Mouse (Mus musculus): ENCODE measurements at regions not wholly inside any gene's neighbourhood (a gene's known extent, or its start where the extent isn't known, plus 50 kb on each side); places are given as distances from the start of the nearest gene placed in this dataset.
A peak's percentile ranks its signal among the peaks of the same experiment; 100 is the strongest.

DNA sequence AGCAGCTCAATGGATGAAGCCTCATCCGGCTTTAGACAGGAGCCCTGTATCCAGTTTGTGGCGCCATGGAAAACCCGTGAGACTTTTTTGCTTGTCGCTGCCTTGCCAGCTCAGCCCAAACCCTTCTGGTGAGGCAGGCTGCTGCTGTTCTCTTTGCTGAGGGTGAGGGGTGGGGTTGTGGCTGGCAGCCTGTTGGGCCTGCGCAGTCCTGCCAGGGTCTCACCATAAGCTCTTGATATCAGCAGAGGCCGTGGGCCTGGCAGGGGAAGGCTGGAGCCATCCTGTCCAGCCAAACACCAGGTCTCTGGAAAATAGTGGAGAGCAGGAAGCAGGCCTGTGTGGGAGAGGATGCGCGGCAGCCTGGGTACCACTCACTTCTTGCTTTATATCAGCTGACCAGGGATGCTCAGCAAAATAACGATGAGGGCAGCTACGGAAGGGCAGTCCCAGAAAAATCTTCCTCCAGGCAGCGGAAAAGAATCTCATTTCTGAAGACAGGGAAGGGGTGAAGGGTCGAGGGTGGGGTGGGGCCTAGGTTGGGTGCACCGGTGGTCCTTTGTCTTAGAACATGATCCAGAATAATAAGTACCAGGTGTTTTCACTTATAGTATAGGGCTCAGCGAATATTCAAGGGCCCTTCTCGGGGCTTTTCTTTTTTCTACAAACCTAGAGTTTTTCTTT lies 73.4 kb upstream of the Medag start:
- no peak for DNase-seq
- intact Hi-C loops (cut with DNase I), result loop anchor here (5.0 kb wide), 2 partner anchors 276 to 531 kb away; no protein-coding TSS in a partner anchor
- Histone ChIP-seq H3K27ac (no peak overlapping the region; the same call in 1 of the 2 replicates), H3K4me3 (no peak overlapping the region)
- TF ChIP-seq CTCF (IDR thresholded peaks at IDR 0.05), result no peak

DNA sequence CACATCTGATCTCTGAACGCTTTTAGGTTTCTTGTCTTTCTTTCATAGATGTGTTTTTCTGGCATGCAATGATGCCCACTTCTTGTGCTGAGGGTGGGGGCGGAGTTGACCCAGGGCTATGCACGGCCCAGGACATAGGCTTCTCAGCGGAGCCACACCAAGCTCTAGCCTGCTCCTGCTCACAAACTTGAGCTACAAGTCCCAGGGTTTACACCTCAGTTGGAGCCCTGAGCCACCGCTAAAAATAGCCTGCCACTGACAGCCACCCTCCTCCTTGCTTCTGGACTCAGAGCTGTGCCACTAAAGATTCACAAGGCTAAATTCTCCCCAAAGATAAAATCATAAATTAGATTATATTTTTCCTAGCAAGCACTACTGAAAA lies 72.9 kb upstream of the Medag start:
- intact Hi-C loops (cut with DNase I), result loop anchor here (5.0 kb wide), 2 partner anchors 276 to 531 kb away; no protein-coding TSS in a partner anchor
- TF ChIP-seq CTCF (IDR thresholded peaks at IDR 0.05), result no peak
- DNase-seq, result peak; percentile 52
- H3K4me3 ChIP-seq, result no peak overlapping the region
- no peak overlapping the region; the same call in 1 of the 2 replicates for H3K27ac ChIP-seq

DNA sequence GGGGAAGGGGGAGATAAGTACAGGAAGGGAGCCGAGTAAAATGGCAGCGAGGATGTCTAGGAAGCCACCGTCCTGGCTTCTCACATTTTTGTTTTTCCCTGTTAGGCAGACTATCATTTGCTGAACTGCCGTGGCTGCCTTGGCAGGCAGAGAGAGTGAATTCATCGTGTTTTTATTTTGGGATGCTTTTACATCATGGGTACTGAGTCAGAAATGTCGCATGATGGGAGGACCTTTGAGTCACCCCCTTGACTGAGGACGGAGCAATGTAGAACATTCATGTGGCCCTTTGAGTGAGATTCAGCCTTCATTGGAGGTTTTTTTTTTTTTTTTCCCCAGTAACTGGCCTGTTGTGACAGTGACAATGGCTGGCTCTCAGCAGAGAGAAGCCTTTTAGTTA lies 71.2 kb upstream of the Medag start:
- no peak for TF ChIP-seq CTCF (IDR thresholded peaks at IDR 0.05)
- Histone ChIP-seq H3K4me3 (no peak overlapping the region), H3K27ac (no peak overlapping the region)
- intact Hi-C loops (cut with DNase I), result no loop called here
- no peak for DNase-seq

DNA sequence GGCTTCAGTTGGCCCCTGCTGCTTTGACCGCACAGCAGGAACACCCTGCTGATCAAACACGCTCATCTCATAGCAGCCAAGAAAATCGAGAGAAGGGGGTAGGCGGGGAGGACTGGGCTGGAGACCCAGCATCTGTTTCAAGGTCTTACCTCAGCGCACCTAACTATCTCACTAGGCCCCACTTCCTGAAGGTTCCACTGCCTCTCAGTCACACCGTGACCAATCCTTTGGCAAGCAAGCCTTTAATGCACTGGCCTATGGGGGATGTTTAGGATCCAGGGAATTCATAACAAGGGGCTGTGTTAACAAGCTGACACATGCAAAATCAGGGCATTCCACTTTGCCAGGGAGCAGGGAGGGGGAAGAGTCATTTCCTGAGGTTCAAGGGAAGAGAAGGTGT lies 70.1 kb upstream of the Medag start:
- intact Hi-C loops (cut with DNase I), result no loop called here
- no peak for TF ChIP-seq CTCF (IDR thresholded peaks at IDR 0.05)
- no peak overlapping the region for H3K27ac ChIP-seq
- no peak for DNase-seq
- H3K4me3 ChIP-seq, result no peak overlapping the region

DNA sequence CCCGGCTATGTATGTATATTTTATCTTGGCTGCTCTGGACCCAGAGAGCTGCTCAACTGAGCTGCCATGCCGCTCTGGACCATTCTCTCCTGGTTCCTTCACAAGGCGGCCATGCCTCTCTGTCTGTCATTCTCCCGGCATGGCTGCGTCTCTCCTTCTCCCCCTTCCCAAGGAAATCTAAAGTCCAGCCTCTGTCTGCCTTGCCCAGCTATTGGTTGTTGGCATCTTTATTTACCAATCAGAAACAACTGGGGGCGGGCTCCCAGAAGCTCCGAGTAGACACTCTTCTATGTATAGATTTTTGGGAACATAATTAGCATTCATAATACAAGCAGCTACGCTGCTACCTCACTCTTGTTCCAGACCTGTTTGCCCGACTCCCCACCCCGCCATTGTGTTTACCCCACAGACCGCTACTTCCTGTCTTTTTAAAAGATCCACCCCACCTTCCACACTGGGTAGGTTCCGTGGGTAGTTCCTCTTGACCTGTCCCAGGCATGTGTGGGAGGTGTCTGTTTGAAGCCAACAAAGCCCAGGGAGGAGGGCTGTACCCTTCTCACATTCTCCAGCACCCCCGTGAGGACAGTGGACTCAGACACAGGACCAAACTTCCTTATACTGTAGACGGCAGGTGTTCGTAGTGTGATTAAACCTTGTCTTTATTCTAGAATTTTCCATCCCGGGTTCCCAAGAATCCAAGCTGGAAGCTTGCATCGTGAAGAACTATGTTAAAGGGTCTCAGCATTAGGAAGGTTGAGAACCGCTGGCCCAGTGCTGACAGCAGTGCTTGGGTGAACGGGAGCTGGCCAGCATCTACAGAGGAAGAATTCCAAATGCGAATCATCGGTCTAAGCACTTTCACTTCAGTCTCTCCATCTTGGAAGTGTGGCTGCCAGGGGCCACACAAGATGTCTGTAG lies 67.7 kb upstream of the Medag start:
- no peak for DNase-seq
- Histone ChIP-seq H3K27ac (no peak overlapping the region), H3K4me3 (no peak overlapping the region)
- intact Hi-C loops (cut with DNase I), result no loop called here
- TF ChIP-seq CTCF (IDR thresholded peaks at IDR 0.05), result no peak

DNA sequence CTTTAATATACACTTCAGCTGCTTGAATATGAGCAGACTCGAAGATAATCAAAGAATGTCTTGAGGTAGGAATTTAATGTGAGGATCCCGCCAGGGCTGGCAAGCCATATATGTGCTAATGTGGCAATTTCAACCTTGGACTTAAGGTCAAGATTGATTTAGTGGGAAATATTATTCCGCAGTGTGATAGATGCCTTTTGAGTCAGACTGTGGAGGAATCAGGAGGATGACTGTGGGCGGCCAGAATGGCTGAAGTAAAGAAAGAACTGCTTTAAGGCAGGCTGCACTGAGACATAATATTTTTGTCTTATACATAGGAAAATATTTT lies 67.1 kb upstream of the Medag start:
- no peak for TF ChIP-seq CTCF (IDR thresholded peaks at IDR 0.05)
- intact Hi-C loops (cut with DNase I), result no loop called here
- DNase-seq, result no peak
- Histone ChIP-seq H3K27ac (no peak overlapping the region), H3K4me3 (no peak overlapping the region)

DNA sequence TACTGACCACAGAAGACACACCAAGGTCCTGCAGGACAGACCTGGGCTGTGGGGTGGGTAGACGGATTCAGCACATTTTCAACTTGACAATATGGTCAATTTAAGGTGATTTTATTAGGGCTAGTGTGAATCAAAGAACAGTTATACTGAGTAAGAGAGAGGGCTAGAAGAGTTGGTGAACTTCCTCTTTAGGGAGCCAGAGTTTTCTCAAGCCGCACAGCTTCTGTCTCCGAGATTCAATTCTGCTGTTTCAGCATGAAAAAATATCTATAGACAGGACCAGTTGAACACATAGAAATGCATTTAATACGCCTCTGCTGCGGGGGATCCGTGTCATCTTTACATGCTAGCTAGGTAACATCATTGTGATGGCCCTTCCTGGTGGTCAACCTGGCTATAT lies 66.4 kb upstream of the Medag start:
- Histone ChIP-seq H3K4me3 (no peak overlapping the region), H3K27ac (no peak overlapping the region)
- TF ChIP-seq CTCF (IDR thresholded peaks at IDR 0.05), result no peak
- intact Hi-C loops (cut with DNase I), result no loop called here
- no peak for DNase-seq

DNA sequence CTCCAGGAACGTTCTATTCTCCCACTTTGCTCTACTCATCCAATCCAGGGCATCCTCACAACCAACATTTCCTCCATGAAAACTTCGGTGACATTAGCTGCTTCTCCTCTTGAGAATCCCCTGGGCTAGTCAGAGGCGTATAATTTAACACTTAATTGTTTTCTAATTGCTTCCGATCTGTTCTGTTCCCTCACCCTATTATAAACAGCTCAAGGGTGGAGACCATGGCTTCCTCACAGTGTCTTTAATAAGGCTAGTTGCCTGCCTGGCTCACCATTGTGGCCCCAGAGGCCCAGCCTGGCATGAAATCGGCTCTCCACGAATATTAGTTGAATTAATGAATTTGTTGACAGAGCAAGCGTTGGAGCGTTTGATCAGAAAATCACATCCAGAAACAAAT lies 61.9 kb upstream of the Medag start:
- TF ChIP-seq CTCF (IDR thresholded peaks at IDR 0.05), result no peak
- H3K27ac ChIP-seq, result no peak overlapping the region
- intact Hi-C loops (cut with DNase I), result no loop called here

DNA sequence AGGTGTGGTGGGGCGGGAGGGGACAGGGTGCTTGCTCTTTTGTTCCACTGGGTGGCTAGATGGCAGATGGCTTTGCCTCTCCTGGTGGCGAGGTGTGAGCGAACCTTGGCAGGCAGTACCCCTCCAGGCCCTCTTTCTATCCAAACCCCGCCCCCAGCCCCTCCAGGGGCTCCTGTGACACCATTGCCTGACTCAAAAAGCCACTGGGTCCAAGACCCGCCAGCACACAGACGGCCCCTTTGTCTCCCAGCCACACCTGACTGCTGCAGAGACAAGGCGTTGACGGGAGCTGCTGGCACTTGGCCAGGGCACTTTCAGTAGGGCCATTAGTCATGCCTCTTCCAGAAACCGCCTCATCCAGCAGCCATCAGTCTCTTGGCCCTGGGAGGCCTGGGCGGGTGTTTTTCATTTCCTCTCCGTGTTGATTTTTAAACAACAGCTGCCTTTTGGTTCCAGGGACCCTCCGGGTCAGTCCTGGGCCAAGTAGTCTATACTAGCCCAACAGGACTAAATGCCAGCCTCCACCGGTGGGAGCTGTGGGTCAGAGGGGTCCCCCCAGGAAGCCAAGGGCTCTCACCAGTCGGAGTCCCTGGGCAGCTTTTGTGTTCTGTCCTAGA lies 58.4 kb upstream of the Medag start:
- intact Hi-C loops (cut with DNase I), result no loop called here
- Histone ChIP-seq H3K4me3 (no peak overlapping the region), H3K27ac (peak overlapping the region; percentile 20; the same call in 1 of the 2 replicates)
- peak; percentile 72 for DNase-seq
- no peak for TF ChIP-seq CTCF (IDR thresholded peaks at IDR 0.05)

More for the DNA sequence above, 61.9 kb upstream of the Medag start:
- no peak for DNase-seq
- H3K4me3 ChIP-seq, result no peak overlapping the region

DNA sequence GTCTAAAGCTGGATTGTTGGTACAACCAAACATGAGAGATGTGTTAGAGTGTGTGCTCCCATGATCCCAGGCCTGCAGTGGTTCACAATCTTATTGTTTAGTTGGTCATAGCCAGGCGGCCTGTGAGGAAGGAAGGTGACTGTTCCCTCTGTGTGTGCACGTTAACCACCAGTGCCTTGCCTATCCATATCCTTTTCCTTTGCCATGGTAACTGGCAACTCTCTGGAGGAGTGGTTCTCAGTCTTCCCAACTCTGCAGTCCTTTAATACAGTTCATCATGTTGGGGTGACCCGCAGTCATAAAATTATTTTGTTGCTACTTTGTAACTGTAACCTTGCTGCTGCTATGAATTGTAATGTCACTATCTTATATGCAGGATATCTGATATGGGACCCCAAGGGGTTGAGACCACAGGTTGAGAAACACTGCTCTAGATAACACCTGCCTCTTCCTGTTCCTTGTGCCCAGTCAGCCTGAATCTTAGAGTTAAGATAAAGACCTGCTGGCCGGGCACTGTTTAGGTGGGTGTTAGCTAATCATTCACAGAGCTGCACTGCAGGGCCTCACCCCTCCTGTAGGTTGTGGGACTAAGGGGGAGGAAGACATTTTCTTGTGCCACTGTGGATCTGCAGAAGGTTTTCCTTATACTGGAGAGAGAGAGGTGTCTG lies 57.0 kb upstream of the Medag start:
- intact Hi-C loops (cut with DNase I), result no loop called here
- H3K27ac ChIP-seq, result no peak overlapping the region
- no peak for DNase-seq
- no peak overlapping the region for H3K4me3 ChIP-seq
- TF ChIP-seq CTCF (IDR thresholded peaks at IDR 0.05), result no peak

DNA sequence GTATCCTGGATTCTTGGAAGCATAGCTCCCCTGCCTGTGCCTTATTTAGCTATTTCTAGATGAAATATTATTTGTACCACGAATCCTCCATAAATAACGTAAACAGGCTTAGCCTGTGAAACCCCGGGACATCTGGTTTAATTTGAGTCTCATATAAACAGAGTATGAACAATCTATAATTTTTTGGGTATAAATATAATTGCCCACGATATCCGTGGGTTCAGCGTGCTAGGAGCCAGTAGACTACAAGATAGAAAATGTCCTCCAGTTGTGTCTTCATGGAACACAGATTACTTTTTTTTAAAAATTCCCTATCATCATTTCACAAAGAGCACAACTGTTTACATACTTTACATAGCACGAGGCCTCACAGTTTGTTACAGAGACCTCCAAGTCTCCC lies 56.4 kb upstream of the Medag start:
- DNase-seq, result no peak
- no peak for TF ChIP-seq CTCF (IDR thresholded peaks at IDR 0.05)
- H3K4me3 ChIP-seq, result no peak overlapping the region
- no peak overlapping the region for H3K27ac ChIP-seq
- intact Hi-C loops (cut with DNase I), result no loop called here

DNA sequence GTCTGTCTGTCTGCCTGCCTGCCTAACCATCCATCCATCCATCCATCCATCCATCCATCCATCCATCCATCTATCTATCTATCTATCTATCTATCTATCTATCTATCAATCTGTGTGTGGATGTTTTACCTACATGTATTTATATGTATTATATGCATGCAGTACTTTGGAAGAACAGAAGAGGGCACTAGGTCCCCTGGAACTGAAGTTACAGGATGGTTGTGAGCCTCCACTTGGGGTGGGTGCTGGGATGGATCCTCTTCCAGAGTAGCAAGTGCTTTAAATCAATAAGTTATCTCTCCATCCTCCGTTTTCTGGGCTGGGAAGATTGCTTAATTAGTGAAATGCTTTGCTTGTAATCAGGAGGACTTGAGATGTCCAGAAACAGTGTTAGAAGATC lies 54.6 kb upstream of the Medag start:
- no peak overlapping the region for H3K4me3 ChIP-seq
- no peak for DNase-seq
- TF ChIP-seq CTCF (IDR thresholded peaks at IDR 0.05), result no peak; the same call in 1 of the 2 replicates
- H3K27ac ChIP-seq, result no peak overlapping the region
- intact Hi-C loops (cut with DNase I), result no loop called here
